Mouse (Mus musculus): ENCODE data around the gene Selenon. TPM values are rescaled to one million over a fixed set of nuclear protein-coding genes. Genes with fewer than 3 reads are reported as not detected.

The Selenon gene
- polyA plus RNA-seq, 1 experiment from 2014 or later: 7.9 TPM

DNA sequence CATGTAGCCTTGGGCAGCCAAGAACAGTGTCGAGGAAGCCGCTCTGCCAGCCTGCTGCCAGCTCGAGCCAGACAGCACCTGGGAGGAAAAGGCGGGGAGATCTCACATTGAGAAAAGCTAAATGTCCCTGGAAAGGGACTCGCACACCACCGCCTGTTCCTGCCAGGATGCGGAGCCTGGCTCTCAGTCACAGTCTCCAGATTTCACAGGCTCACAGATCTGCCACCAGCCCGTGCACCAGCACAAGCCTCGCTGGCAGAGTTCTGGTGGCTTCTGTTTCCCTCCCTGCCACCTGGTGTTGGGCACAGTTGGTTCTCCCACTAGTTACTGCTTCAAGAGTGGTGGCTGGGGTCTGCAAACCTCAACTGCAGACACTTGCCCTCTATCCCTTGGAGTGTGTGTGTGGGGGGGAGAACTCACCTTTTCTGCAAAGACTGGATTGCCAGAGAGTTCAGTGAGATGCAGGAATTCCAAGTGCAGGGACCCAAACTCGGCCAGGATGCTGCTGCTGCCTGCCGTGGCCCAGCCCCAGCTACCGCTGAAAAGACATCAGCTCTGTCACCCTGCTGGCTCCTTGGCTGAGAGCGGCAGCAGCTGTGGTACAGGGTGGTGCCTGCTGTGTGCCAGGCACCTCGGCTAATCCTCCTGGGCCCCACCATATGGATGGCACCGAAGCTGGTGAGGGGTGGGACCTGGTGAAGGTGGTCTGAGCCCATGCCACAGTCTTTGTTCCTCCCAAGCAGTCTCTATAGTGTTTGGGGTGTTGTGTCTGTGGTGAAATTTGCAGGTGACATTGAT, 28.6 kb upstream of the Selenon start:
- no peaks in the 10 kb centered on the region for H3K9me3 ChIP-seq (replicated peaks; ENCODE audit: control insufficient read depth, low read length)
- H3K36me3 ChIP-seq (ENCODE audit: control insufficient read depth, insufficient read depth, low read length): no peaks in the 10 kb centered on the region
- no peak overlapping the region for H3K9ac ChIP-seq (ENCODE audit: low read length)
- ATAC-seq (ENCODE audit: insufficient read depth, low FRiP score): no peak
- H3K27me3 ChIP-seq (ENCODE audit: control insufficient read depth, insufficient read depth, low read length): no peaks in the 10 kb centered on the region; the same call in 1 of the 2 replicates
- H3K4me2 ChIP-seq (ENCODE audit: low read depth, low read length): no peak overlapping the region
- no peak overlapping the region for H3K4me3 ChIP-seq (replicated peaks; ENCODE audit: low read length)
- peaks cover 10% of the 10 kb centered on the region; the same call in 1 of the 2 replicates for H3K4me1 ChIP-seq (ENCODE audit: control insufficient read depth, insufficient read depth, low read length)
- whole genome bisulfite sequencing: 78% methylated on average over 15 of the region's 15 CpGs
- no peak overlapping the region for H3K27ac ChIP-seq (ENCODE audit: low read length)

DNA sequence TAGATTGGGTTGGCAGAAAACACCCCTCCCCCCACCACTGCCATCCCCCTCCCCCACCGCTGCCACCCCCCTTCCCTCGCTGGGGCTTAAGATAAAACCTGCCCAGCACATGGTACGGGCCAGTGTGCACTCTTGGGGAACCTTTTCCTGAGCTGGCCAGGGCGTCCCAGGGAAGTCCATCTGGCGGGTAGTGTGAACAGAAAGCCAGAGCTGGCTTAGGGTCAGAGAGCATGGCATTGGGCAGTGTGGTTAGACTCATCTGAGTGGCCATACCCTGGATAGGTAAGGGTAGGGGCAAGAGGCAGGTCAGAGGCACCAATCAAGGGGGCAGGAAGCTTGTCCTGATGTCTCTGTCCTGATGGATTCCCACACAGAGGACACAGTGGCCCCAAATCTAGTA, 27.7 kb upstream of the Selenon start:
- Histone ChIP-seq H3K27me3 (ENCODE audit: control insufficient read depth, insufficient read depth, low read length) (no peaks in the 10 kb centered on the region; the same call in 1 of the 2 replicates), H3K36me3 (ENCODE audit: control insufficient read depth, insufficient read depth, low read length) (no peaks in the 10 kb centered on the region), H3K4me1 (ENCODE audit: control insufficient read depth, insufficient read depth, low read length) (peaks cover 10% of the 10 kb centered on the region; the same call in 1 of the 2 replicates), H3K9me3 (replicated peaks; ENCODE audit: control insufficient read depth, low read length) (no peaks in the 10 kb centered on the region), H3K4me2 (ENCODE audit: low read depth, low read length) (peak overlapping the region; percentile 23; the same call in 1 of the 2 replicates), H3K27ac (ENCODE audit: low read length) (no peak overlapping the region), H3K9ac (ENCODE audit: low read length) (peak overlapping the region; percentile 29; the same call in 1 of the 2 replicates), H3K4me3 (replicated peaks; ENCODE audit: low read length) (no peak overlapping the region)
- no peak for ATAC-seq (ENCODE audit: insufficient read depth, low FRiP score)
- WGBS: 25% methylated on average over 5 of the region's 5 CpGs

DNA sequence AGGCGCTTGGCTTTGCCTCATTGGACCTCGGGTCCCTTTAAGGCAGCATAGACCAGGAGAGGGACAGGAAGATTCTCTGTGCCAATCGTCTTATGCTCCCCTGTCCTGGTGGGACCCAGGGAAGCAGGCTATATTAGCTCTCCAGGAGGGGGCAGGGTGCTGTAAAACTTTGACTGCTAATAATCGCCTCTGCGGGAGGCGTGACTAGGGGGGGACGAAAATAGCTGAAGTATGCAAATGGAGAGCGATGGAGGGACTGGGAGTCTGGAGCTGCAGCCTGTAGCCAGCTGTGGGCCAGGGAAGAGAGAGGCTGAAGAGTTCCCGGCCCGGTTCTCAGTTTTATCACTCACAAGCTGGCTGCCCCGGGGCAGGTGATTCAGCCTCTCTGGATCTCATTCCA, 27.2 kb upstream of the Selenon start:
- no peaks in the 10 kb centered on the region for H3K36me3 ChIP-seq (ENCODE audit: control insufficient read depth, insufficient read depth, low read length)
- no peaks in the 10 kb centered on the region; the same call in 1 of the 2 replicates for H3K27me3 ChIP-seq (ENCODE audit: control insufficient read depth, insufficient read depth, low read length)
- no peaks in the 10 kb centered on the region for H3K9me3 ChIP-seq (replicated peaks; ENCODE audit: control insufficient read depth, low read length)
- no peak overlapping the region for H3K4me3 ChIP-seq (replicated peaks; ENCODE audit: low read length)
- no peak for ATAC-seq (ENCODE audit: insufficient read depth, low FRiP score)
- peaks cover 10% of the 10 kb centered on the region; the same call in 1 of the 2 replicates for H3K4me1 ChIP-seq (ENCODE audit: control insufficient read depth, insufficient read depth, low read length)
- peak overlapping the region; percentile 8; the same call in 1 of the 2 replicates for H3K9ac ChIP-seq (ENCODE audit: low read length)
- peak overlapping the region; percentile 23; the same call in 1 of the 2 replicates for H3K4me2 ChIP-seq (ENCODE audit: low read depth, low read length)
- no peak overlapping the region for H3K27ac ChIP-seq (ENCODE audit: low read length)
- WGBS: 8% methylated on average over 11 of the region's 11 CpGs

DNA sequence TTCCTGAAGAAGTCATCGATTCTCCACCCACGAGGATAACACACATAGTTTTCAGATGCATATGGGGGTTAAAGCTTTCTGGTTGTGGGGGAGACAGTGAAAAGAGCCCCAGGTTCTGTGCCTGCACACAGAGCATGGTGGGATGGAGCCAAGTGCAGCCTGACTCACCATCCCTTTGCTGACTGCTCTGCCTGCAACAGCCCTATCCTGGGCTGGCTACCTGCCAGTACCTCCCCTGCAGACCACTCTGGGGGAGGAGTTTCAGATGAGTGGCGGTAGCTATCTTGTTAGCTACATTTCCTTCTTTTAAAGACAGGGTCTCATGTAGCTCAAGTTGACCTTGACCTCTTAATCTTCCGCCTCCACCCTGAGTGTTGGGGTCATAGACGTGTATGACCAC, 26.4 kb upstream of the Selenon start:
- Histone ChIP-seq H3K36me3 (ENCODE audit: control insufficient read depth, insufficient read depth, low read length) (no peaks in the 10 kb centered on the region), H3K27ac (ENCODE audit: low read length) (no peak overlapping the region), H3K9ac (ENCODE audit: low read length) (no peak overlapping the region), H3K4me2 (ENCODE audit: low read depth, low read length) (no peak overlapping the region), H3K9me3 (replicated peaks; ENCODE audit: control insufficient read depth, low read length) (no peaks in the 10 kb centered on the region), H3K4me1 (ENCODE audit: control insufficient read depth, insufficient read depth, low read length) (peaks cover 10% of the 10 kb centered on the region; the same call in 1 of the 2 replicates), H3K4me3 (replicated peaks; ENCODE audit: low read length) (no peak overlapping the region), H3K27me3 (ENCODE audit: control insufficient read depth, insufficient read depth, low read length) (no peaks in the 10 kb centered on the region; the same call in 1 of the 2 replicates)
- 0 out of 2 replicates have a peak, but pooled peaks have one; percentile 41 for ATAC-seq (ENCODE audit: insufficient read depth, low FRiP score)
- WGBS: 54% methylated on average over 5 of the region's 5 CpGs

DNA sequence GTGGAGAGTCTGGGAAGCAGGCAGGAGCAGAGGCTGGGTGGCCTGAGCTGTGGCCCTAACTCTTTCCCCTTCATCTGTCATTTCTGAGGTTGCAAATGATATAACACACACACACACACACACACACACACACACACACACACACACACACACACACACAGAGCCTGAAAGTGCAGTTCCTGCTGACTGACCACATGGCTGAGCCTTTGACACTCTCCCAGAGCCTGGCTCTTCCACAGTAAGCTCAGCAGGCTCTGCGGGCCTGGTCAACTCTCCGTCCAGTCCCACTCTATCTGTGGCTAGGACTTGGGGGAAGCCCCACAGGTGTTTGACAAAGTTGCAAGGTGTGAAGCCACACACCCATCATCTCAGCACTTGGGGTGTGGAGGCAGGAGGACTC, 25.3 kb upstream of the Selenon start:
- 72% methylated on average over 2 of the region's 2 CpGs for WGBS
- no peaks in the 10 kb centered on the region for H3K9me3 ChIP-seq (replicated peaks; ENCODE audit: control insufficient read depth, low read length)

DNA sequence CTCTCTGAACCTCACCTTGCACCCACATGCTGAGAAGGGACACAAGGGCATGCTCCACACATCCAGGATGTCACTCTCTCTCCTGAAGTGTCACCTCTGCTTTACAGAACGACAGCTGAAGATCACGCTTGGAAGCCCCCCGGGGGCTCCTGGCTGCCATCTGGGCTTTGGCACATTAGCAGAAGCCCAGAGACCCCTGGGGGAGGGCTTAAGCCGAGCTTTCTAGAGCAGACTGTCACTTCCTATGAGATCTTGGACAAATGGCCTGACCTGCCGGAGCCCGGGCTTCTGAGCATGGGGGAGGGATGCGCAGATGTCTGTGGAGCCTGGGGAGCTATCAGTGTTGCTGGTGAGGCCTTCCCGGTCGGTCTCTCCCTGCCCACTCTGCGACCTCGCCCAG, 23.5 kb upstream of the Selenon start:
- Histone ChIP-seq H3K27me3 (ENCODE audit: control insufficient read depth, insufficient read depth, low read length) (no peaks in the 10 kb centered on the region), H3K27ac (ENCODE audit: low read length) (no peak overlapping the region), H3K9me3 (replicated peaks; ENCODE audit: control insufficient read depth, low read length) (no peaks in the 10 kb centered on the region), H3K9ac (ENCODE audit: low read length) (no peak overlapping the region), H3K36me3 (ENCODE audit: control insufficient read depth, insufficient read depth, low read length) (no peaks in the 10 kb centered on the region), H3K4me3 (replicated peaks; ENCODE audit: low read length) (no peak overlapping the region), H3K4me2 (ENCODE audit: low read depth, low read length) (no peak overlapping the region), H3K4me1 (ENCODE audit: control insufficient read depth, insufficient read depth, low read length) (peaks cover 10% of the 10 kb centered on the region; the same call in 1 of the 2 replicates)
- no peak for ATAC-seq (ENCODE audit: insufficient read depth, low FRiP score)
- WGBS: 45% methylated on average over 11 of the region's 11 CpGs

More for the DNA sequence above, 25.3 kb upstream of the Selenon start:
- Histone ChIP-seq H3K27ac (ENCODE audit: low read length) (no peak overlapping the region), H3K4me1 (ENCODE audit: control insufficient read depth, insufficient read depth, low read length) (peaks cover 10% of the 10 kb centered on the region; the same call in 1 of the 2 replicates), H3K4me3 (replicated peaks; ENCODE audit: low read length) (no peak overlapping the region), H3K36me3 (ENCODE audit: control insufficient read depth, insufficient read depth, low read length) (no peaks in the 10 kb centered on the region), H3K9ac (ENCODE audit: low read length) (no peak overlapping the region), H3K27me3 (ENCODE audit: control insufficient read depth, insufficient read depth, low read length) (no peaks in the 10 kb centered on the region; the same call in 1 of the 2 replicates), H3K4me2 (ENCODE audit: low read depth, low read length) (no peak overlapping the region)
- ATAC-seq (ENCODE audit: insufficient read depth, low FRiP score): no peak

DNA sequence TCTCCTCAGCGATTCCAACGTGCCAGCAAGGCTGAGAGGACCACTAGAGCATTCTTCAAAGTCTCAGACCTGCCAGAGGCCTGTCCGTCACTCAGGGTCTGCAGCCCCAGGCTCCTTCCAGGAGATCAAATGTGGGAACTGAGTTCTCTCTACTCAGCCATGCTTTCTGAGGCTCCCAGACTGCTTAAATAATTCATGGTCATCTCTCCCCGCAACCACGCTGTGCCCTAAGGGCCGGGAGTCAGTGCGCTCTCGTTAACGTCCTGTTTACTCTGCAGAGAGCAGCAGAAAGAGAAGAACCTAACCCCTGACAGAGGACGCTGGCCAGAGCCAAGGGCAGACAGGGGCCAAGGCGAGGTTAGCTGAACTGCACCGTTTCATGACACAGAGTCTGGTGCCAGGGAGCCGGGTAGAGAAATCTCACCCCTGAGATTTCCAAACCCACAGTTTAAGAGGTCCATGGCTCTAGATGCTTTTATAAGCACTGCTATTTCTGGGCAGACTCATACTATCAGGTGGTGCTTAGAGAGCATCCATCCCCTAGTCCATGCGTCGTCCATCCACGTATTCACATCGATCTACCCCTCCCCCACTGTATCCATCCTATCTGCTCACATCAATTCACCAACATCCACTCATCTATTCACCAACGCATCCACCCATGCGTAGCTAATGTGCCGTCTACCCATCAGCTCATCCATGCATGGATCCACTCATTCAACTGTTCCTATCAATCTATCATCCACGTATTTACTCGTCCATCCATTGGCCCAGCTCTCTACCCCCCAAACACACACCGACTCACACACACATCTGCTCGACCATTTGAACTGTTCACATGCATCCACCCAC, 20.7 kb upstream of the Selenon start:
- Histone ChIP-seq H3K36me3 (ENCODE audit: control insufficient read depth, insufficient read depth, low read length) (no peaks in the 10 kb centered on the region), H3K4me2 (ENCODE audit: low read depth, low read length) (no peak overlapping the region), H3K27ac (ENCODE audit: low read length) (no peak overlapping the region), H3K9ac (ENCODE audit: low read length) (no peak overlapping the region), H3K4me3 (replicated peaks; ENCODE audit: low read length) (no peak overlapping the region), H3K9me3 (replicated peaks; ENCODE audit: control insufficient read depth, low read length) (0 out of 2 replicates have a peak, but pooled peaks cover 3% of the 10 kb centered on the region), H3K27me3 (ENCODE audit: control insufficient read depth, insufficient read depth, low read length) (no peaks in the 10 kb centered on the region), H3K4me1 (ENCODE audit: control insufficient read depth, insufficient read depth, low read length) (no peaks in the 10 kb centered on the region)
- no peak for ATAC-seq (ENCODE audit: insufficient read depth, low FRiP score)
- WGBS: 79% methylated on average over 24 of the region's 24 CpGs

DNA sequence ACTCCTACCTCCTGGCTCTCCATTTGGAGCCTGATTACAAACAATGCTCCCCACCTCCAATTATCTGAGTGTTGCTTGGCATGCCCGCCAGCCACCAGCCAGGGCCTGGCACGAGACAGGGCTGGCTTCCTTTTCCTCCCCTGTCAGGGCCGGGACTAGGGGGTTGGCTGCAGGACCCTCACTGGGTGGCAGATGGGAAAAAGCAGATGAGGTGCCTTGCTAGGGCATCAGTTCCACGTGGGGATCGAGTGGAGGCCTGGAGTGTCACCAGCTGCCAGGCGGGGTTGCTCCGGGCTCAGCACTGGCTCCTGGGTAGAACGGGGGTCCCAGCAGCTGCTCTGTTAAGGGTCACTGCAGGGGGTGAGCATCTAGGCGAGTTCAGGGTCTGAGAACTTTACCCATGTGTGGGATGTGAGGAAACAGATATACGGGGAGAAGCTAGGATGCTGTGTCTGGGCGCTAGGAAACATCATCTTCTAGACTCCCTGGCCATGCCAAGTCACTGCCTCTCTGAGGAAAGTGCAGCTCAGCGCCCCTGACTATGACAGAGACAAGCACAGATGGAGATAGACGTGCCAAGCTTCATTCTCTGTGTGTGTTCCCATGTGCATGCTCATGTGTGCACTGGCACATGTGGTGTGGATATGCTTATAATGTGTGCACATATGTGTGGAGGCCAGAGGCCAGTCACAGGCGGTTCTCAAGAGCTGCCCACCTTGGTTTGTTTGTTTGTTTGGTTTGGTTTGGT, 18.9 kb upstream of the Selenon start:
- H3K27ac ChIP-seq (ENCODE audit: low read length): no peak overlapping the region
- 0 out of 2 replicates have a peak, but pooled peaks cover 3% of the 10 kb centered on the region for H3K9me3 ChIP-seq (replicated peaks; ENCODE audit: control insufficient read depth, low read length)
- no peak for ATAC-seq (ENCODE audit: insufficient read depth, low FRiP score)
- no peak overlapping the region for H3K4me2 ChIP-seq (ENCODE audit: low read depth, low read length)
- H3K4me3 ChIP-seq (replicated peaks; ENCODE audit: low read length): no peak overlapping the region
- no peaks in the 10 kb centered on the region for H3K27me3 ChIP-seq (ENCODE audit: control insufficient read depth, insufficient read depth, low read length)
- 81% methylated on average over 14 of the region's 14 CpGs for WGBS
- no peaks in the 10 kb centered on the region for H3K36me3 ChIP-seq (ENCODE audit: control insufficient read depth, insufficient read depth, low read length)
- no peak overlapping the region for H3K9ac ChIP-seq (ENCODE audit: low read length)
- no peaks in the 10 kb centered on the region for H3K4me1 ChIP-seq (ENCODE audit: control insufficient read depth, insufficient read depth, low read length)

Data from stomach, embryonic 16.5 days (tissue).